Mouse (Mus musculus): ENCODE measurements around the gene Il2rb.

Gene Il2rb

DNA sequence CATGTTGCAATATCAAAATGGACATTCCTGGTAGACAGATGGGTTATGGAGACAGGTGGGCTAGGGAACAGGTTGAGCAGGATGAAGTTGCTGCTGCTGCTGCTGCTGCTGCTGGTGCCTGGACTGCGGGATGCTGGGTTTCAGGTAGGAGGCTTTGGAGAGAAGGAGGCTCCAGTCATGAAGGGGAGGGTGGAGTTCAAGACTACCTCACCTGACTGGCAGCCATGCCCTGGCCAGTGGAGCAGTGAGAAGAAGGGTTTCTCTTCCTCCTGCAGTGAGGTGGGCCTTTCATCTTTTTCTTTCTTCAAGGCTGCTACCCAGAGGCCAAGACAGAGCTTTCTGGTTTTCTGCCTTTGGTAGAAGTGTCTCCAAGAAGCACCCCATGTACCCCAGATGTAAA, 18.2 kb downstream of the Il2rb start:
- TF ChIP-seq POU5F1 (IDR thresholded peaks at IDR 0.05; ENCODE audit: borderline replicate concordance, low read length) (no peak), NANOG (IDR thresholded peaks at IDR 0.05; ENCODE audit: borderline replicate concordance, low read length) (no peak), CTCF (conservative IDR thresholded peaks at IDR 0.05; ENCODE audit: low read length) (no peak)
- H3K4me3 ChIP-seq (replicated peaks; ENCODE audit: low read length), result no peak overlapping the region
- no peaks in the 10 kb centered on the region for H3K36me3 ChIP-seq (ENCODE audit: insufficient read depth, low read length)
- peaks cover 5% of the 10 kb centered on the region; the same call in 1 of the 2 replicates for H3K4me1 ChIP-seq (replicated peaks; ENCODE audit: low read depth, low read length)
- H3K27me3 ChIP-seq (ENCODE audit: insufficient read depth, low read length), result peaks cover 35% of the 10 kb centered on the region
- H3K9me3 ChIP-seq (ENCODE audit: low read length), result 0 out of 2 replicates have a peak, but pooled peaks cover 2% of the 10 kb centered on the region

DNA sequence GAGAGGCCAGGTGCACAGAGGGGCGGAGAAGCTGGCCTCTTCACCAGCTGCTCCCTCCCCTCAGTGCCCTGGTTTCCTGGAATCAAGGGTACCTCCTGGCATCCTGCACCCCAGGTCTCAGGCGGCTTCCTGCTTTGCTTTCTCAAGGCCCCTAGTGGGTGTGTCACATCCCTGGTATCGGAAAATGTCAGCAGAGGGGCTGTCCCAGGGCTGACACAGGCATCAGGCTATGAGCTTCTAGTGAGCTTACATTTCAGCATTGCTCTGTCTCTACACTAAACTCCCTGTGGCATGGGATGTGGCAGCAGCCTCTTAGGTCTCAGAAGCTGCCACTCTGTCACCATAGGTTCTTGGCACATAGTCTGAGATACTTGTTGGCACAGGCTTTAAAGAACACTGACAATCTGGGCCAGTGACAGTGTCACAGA, 19.5 kb downstream of the Il2rb start:
- no peak overlapping the region for H3K4me3 ChIP-seq (replicated peaks; ENCODE audit: low read length)
- TF ChIP-seq NANOG (IDR thresholded peaks at IDR 0.05; ENCODE audit: borderline replicate concordance, low read length) (no peak), CTCF (conservative IDR thresholded peaks at IDR 0.05; ENCODE audit: low read length) (no peak), POU5F1 (IDR thresholded peaks at IDR 0.05; ENCODE audit: borderline replicate concordance, low read length) (no peak)
- 0 out of 2 replicates have a peak, but pooled peaks cover 2% of the 10 kb centered on the region for H3K9me3 ChIP-seq (ENCODE audit: low read length)
- peaks cover 4% of the 10 kb centered on the region; the same call in 1 of the 2 replicates for H3K4me1 ChIP-seq (replicated peaks; ENCODE audit: low read depth, low read length)
- H3K27me3 ChIP-seq (ENCODE audit: insufficient read depth, low read length), result peaks cover 35% of the 10 kb centered on the region
- no peaks in the 10 kb centered on the region for H3K36me3 ChIP-seq (ENCODE audit: insufficient read depth, low read length)

DNA sequence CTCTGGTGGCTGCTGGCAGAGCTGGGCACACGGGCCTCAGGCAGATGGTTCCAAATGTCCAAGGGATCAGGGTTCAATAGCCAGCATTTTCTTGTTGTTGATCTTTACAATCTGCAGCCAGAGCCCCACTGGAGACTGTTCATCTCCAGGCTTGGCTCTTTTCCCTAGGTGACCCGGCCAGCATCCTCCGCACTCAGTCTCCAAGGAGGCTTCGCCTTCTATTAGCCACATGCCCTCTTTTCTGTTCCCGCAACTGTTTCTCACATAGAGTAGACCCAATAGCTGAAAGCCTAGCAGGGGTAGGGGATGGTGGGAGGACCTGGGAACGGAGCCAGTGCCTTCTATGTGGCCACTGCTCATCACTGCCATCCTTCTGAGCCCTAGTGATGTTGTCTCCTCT, 21.6 kb downstream of the Il2rb start:
- no peaks in the 10 kb centered on the region for H3K9me3 ChIP-seq (ENCODE audit: low read length)
- peaks cover 4% of the 10 kb centered on the region for H3K4me1 ChIP-seq (replicated peaks; ENCODE audit: low read depth, low read length)
- no peak overlapping the region for H3K4me3 ChIP-seq (replicated peaks; ENCODE audit: low read length)
- H3K36me3 ChIP-seq (ENCODE audit: insufficient read depth, low read length), result no peaks in the 10 kb centered on the region
- H3K27me3 ChIP-seq (ENCODE audit: insufficient read depth, low read length), result peaks cover 35% of the 10 kb centered on the region
- TF ChIP-seq NANOG (IDR thresholded peaks at IDR 0.05; ENCODE audit: borderline replicate concordance, low read length), result no peak
- no peak for TF ChIP-seq POU5F1 (IDR thresholded peaks at IDR 0.05; ENCODE audit: borderline replicate concordance, low read length)
- TF ChIP-seq CTCF (conservative IDR thresholded peaks at IDR 0.05; ENCODE audit: low read length), result no peak

DNA sequence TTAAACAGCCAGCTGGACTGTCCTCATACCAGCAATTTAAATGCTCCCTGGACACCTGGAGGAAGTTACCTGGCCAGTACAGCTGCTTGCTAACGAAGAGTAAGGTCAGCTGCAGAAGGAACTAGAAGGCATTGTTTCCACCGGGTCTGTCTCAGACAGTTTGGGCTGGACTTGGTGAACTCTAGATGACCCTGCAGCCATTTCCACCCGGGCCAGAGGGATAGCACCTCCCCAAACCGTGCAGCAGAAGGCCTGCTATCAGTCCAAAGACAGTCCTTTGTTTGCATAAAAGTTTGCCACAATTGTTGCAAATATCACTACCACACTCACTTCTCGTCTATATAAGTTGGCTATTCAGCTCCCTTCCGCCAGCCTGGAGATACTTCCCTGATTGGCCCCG, 23.2 kb downstream of the Il2rb start:
- Histone ChIP-seq H3K27me3 (ENCODE audit: insufficient read depth, low read length) (peaks cover 32% of the 10 kb centered on the region), H3K36me3 (ENCODE audit: insufficient read depth, low read length) (no peaks in the 10 kb centered on the region), H3K4me3 (replicated peaks; ENCODE audit: low read length) (no peak overlapping the region), H3K9me3 (ENCODE audit: low read length) (no peaks in the 10 kb centered on the region), H3K4me1 (replicated peaks; ENCODE audit: low read depth, low read length) (peaks cover 4% of the 10 kb centered on the region)
- TF ChIP-seq NANOG (IDR thresholded peaks at IDR 0.05; ENCODE audit: borderline replicate concordance, low read length) (no peak), POU5F1 (IDR thresholded peaks at IDR 0.05; ENCODE audit: borderline replicate concordance, low read length) (no peak), CTCF (conservative IDR thresholded peaks at IDR 0.05; ENCODE audit: low read length) (no peak)

DNA sequence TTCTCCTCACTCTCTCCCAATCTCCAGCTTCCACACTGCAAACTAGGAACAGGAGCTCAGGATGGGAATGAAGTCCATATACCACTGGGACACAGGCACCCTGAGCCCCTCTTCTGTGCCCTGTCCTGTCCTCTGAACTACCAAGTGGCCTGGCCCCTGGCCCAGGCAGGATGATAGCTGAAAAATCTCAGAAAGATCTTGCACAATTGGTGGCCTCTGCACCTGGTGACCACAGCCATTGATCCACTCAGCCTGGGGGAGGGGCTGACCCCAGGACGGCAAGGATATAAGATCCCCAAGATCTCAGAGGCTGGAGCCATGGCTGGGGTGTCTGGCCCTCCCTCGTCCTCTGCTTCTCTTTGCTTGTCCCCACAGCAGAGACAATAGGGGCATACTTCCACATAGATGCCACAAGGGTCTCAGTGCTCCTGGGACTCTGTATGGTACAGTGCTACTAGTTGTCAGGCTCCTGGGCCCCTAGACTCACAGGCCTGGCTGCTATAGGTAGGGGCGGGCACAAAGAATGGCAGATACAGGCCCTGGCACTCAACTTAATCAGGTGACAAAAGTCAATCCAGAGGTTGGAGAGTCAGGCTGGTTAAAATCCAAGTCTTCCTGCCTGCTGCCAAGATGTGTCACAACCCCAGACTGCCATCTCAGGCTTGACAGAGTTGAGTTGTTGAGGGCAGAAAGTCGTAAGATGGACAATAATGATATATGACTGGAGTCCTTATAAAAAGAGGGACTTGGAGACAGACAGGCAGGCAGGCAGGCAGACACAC, 24.4 kb downstream of the Il2rb start:
- no peak overlapping the region for H3K4me3 ChIP-seq (replicated peaks; ENCODE audit: low read length)
- no peaks in the 10 kb centered on the region for H3K36me3 ChIP-seq (ENCODE audit: insufficient read depth, low read length)
- TF ChIP-seq POU5F1 (IDR thresholded peaks at IDR 0.05; ENCODE audit: borderline replicate concordance, low read length), result no peak
- TF ChIP-seq CTCF (conservative IDR thresholded peaks at IDR 0.05; ENCODE audit: low read length), result no peak
- TF ChIP-seq NANOG (IDR thresholded peaks at IDR 0.05; ENCODE audit: borderline replicate concordance, low read length), result no peak

DNA sequence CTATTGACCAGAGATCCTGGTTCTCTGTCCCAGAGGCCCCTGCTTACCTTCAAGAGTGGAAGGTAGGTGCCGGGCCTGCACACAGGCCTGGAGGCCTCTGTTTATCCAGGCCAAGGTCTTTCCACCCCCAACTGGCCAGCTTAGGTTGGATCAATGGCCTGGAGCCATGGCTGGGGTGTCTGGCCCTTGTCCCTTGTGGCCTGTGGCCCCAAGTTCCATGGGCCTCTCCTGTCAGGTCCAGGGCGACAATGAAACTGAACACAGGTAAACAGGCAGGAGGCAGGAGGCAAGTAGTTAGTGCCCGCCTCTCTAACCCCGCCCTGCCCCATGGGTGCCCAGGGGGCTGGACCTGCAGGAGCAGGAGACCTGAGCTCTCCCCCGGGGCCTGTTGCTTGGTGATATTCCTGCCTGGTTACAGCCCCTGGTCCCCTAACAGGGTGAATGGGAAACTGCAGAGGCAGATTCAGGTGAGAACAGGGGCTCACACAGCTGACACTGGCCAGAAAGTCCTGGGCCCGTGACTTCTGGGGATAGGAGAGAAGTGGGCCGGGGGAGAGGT, 26.6 kb downstream of the Il2rb start, which contains the start of gene Tmprss6:
TSS of gene Tmprss6 (minus strand) at position 256 of the 559 bp plus-strand sequence.
- peaks cover 4% of the 10 kb centered on the region for H3K4me1 ChIP-seq (replicated peaks; ENCODE audit: low read depth, low read length)
- no peak within 1 kb of the TSS for H3K4me3 ChIP-seq (replicated peaks; ENCODE audit: low read length)
- TF ChIP-seq CTCF (conservative IDR thresholded peaks at IDR 0.05; ENCODE audit: low read length) (no peak), POU5F1 (IDR thresholded peaks at IDR 0.05; ENCODE audit: borderline replicate concordance, low read length) (no peak), NANOG (IDR thresholded peaks at IDR 0.05; ENCODE audit: borderline replicate concordance, low read length) (no peak)
- no peaks in the 10 kb centered on the region; the same call in 1 of the 2 replicates for H3K9me3 ChIP-seq (ENCODE audit: low read length)
- peaks cover 13% of the 10 kb centered on the region for H3K27me3 ChIP-seq (ENCODE audit: insufficient read depth, low read length)
- H3K36me3 ChIP-seq (ENCODE audit: insufficient read depth, low read length), result no peaks in the 10 kb centered on the region

More for the DNA sequence above, 24.4 kb downstream of the Il2rb start:
- Histone ChIP-seq H3K27me3 (ENCODE audit: insufficient read depth, low read length) (peaks cover 23% of the 10 kb centered on the region), H3K4me1 (replicated peaks; ENCODE audit: low read depth, low read length) (peaks cover 4% of the 10 kb centered on the region), H3K9me3 (ENCODE audit: low read length) (no peaks in the 10 kb centered on the region)

DNA sequence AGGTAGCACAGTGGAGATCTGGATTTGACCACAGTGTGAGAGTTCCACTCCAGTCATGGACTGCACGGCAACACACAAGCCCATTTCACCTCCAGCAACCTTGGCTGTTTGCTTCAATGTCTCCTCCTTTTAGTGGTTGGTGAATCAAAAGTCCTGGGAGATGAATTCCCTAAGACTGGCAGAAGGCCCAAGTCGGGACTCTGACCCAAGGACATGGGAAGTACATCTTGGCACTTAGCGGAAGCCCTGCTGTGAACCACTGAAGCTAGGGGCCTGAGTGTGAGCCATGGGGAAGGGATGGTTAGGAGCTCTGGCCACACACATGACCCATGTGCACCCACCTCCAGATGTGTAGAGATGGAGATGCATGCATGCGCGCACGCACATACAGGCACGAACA, 27.5 kb downstream of the Il2rb start:
- Histone ChIP-seq H3K36me3 (ENCODE audit: insufficient read depth, low read length) (no peaks in the 10 kb centered on the region), H3K4me1 (replicated peaks; ENCODE audit: low read depth, low read length) (peaks cover 4% of the 10 kb centered on the region), H3K4me3 (replicated peaks; ENCODE audit: low read length) (no peak overlapping the region), H3K9me3 (ENCODE audit: low read length) (peaks cover 8% of the 10 kb centered on the region; the same call in 1 of the 2 replicates), H3K27me3 (ENCODE audit: insufficient read depth, low read length) (peaks cover 14% of the 10 kb centered on the region; the same call in 1 of the 2 replicates)
- no peak for TF ChIP-seq POU5F1 (IDR thresholded peaks at IDR 0.05; ENCODE audit: borderline replicate concordance, low read length)
- no peak for TF ChIP-seq NANOG (IDR thresholded peaks at IDR 0.05; ENCODE audit: borderline replicate concordance, low read length)

DNA sequence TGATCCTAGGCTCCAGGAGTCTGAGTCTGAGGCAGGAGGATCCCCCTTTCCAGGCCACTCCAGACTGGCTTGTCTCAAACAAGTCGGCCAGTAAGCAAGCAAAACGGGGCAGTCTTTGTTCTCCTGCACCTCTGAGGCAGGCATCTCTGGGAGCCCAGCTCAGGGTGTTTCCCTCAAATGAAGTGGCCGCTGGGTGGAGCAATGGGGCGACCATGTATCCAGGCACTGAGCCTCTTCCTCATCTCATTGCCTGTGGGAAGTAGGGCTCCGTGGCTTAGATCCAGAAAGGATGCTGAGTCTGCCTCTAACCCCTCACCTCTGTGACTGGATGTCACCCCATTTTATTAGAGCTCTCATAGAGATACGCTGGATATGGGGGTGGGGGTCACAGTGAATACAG, 28.3 kb downstream of the Il2rb start:
- TF ChIP-seq NANOG (IDR thresholded peaks at IDR 0.05; ENCODE audit: borderline replicate concordance, low read length) (no peak), POU5F1 (IDR thresholded peaks at IDR 0.05; ENCODE audit: borderline replicate concordance, low read length) (no peak), CTCF (conservative IDR thresholded peaks at IDR 0.05; ENCODE audit: low read length) (no peak)

More for the DNA sequence above, 28.3 kb downstream of the Il2rb start:
- H3K4me1 ChIP-seq (replicated peaks; ENCODE audit: low read depth, low read length), result peaks cover 2% of the 10 kb centered on the region
- H3K27me3 ChIP-seq (ENCODE audit: insufficient read depth, low read length), result peaks cover 16% of the 10 kb centered on the region; the same call in 1 of the 2 replicates
- no peak overlapping the region for H3K4me3 ChIP-seq (replicated peaks; ENCODE audit: low read length)
- peaks cover 14% of the 10 kb centered on the region for H3K9me3 ChIP-seq (ENCODE audit: low read length)
- H3K36me3 ChIP-seq (ENCODE audit: insufficient read depth, low read length), result no peaks in the 10 kb centered on the region

Data from E14TG2a.4 (cell line).